Mouse (Mus musculus): ENCODE measurements at regions not wholly inside any gene's neighbourhood (a gene's known extent, or its start where the extent isn't known, plus 50 kb on each side); places are given as distances from the start of the nearest gene placed in this dataset.

GRCm38 (mm10) chr14:64511300-64511699 is 407.2 kb downstream of the Prss52 start:
- no peak for DNase-seq (ENCODE audit: low read depth, low spot score)

- DNase-seq (ENCODE audit: low read depth, low spot score) = no peak
Observed at GRCm38 (mm10) chr14:64512726-64513125, 408.6 kb downstream of the Prss52 start.

DNA sequence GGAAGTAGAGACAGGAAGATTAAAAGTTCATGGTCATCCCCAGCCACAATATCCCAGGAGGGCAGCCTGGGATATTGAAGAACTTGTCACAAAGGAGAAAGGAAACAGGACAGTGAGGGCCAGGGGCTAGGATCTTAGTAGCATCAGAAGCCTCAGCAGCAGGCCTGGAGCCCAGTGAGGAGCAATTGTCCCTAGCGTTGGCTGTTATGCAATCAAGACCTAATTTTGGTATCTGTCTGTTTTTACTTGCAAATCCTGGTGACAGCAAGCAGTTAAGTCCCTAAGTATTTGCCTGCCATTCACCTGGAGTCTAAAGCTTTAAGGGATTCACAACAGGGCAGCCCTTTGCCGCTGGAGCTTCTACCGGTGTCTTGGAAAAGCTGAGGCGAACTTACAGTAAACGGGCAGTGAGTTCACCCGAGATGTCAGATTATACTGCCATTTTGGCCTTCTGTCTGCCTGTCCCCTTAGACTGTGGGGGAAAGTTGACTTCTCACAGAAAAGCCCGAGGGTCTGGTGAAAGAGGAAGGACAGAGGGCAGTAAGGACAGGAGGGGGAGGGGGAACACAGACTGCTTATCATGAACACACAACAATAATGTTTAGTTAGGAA is 413.6 kb downstream of the Prss52 start:
- no peak for DNase-seq (ENCODE audit: low read depth, low spot score)

DNA sequence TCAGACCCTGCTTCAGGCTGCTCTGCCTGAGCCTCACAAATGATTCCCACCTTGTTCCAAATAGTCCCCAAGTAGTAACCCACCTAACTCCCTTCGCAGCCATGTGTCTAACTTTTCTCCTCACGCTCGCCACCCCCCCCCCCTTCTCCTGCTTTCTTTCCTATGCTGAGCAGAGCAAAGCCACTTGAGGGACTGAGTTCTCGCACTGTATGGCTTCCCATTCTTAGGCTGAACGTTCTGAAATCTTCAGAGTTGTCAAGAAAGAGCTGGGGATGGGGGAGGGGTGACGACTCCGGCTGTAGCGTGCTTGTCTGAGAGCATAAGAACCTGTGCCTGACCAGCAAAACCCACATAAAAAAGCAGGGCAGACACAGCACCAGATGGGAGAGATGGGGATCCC is 420.6 kb downstream of the Prss52 start:
- no peak for DNase-seq (ENCODE audit: low read depth, low spot score)

- no peak for DNase-seq (ENCODE audit: low read depth, low spot score)
Observed at GRCm38 (mm10) chr14:64525302-64526078, 421.4 kb downstream of the Prss52 start.

- no peak for DNase-seq (ENCODE audit: low read depth, low spot score)
Observed at GRCm38 (mm10) chr14:64530541-64530940, 426.5 kb downstream of the Prss52 start.

DNA sequence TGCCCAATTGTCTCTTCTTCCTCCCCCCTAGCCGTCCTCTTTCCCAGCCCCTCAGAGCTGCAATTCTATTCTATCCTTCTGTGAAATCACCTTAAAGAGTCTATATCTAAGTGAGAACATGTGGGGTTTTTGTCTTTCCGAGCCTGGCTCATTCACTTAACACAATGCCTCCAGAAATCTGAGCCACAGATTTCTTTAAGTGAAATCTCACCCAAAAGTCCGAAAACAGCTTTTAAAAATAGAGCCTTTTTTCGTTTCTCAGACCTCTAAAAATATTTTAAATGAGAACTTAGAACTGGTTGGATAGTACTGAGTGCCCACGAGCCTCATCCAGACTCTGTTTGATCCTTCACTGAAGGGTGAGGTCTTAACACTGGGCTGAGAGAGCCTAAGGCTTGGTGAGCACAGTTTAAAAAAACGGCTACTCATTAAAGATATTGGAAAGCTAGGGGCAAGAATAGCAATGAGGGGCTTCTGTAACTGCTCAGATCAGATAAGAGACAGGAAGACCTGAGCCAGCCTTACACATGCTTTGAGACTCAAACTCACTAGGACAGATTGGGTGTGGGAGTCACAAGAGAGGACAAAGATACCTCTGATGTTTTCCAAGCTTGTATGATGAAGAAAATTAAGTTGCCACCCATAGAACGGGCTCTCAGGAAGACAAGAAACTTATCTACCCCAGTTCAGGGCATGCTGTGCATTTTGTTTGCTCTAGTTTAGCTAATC is 427.3 kb downstream of the Prss52 start:
- DNase-seq (ENCODE audit: low read depth, low spot score) = no peak

DNA sequence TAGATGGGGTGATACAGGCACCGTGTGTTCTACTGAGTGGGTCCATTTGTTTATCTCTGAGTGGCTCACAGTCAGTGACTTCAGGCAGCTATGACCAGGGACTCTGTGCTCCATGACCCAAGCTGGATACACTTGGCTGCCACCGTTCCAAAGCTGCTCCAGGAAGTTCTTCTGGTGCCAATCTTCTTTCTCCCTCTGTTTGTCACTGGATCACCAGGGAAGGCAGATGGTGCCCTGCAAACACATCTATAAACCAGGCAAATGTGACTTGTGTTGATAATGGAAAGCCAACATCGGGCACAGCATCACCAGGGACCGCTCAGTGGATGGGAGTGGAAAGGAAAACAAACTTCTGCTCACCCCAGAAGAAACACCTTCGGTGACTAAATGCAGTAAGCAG is 428.3 kb downstream of the Prss52 start:
- DNase-seq (ENCODE audit: low read depth, low spot score) = no peak

- no peak for DNase-seq (ENCODE audit: low read depth, low spot score)
Observed at GRCm38 (mm10) chr14:64533591-64534151, 429.6 kb downstream of the Prss52 start.

- no peak for DNase-seq (ENCODE audit: low read depth, low spot score)
Observed at GRCm38 (mm10) chr14:64534194-64534593, 430.1 kb downstream of the Prss52 start.

GRCm38 (mm10) chr14:64539436-64539835 is 435.4 kb downstream of the Prss52 start:
- DNase-seq (ENCODE audit: low read depth, low spot score) = peak; percentile 9

GRCm38 (mm10) chr14:64545056-64545455 is 441.0 kb downstream of the Prss52 start:
- DNase-seq (ENCODE audit: low read depth, low spot score) = no peak

GRCm38 (mm10) chr14:64546787-64547186 is 442.7 kb downstream of the Prss52 start:
- DNase-seq (ENCODE audit: low read depth, low spot score) = no peak

- DNase-seq (ENCODE audit: low read depth, low spot score) = no peak
Observed at GRCm38 (mm10) chr14:64552951-64553350, 448.9 kb downstream of the Prss52 start.

DNA sequence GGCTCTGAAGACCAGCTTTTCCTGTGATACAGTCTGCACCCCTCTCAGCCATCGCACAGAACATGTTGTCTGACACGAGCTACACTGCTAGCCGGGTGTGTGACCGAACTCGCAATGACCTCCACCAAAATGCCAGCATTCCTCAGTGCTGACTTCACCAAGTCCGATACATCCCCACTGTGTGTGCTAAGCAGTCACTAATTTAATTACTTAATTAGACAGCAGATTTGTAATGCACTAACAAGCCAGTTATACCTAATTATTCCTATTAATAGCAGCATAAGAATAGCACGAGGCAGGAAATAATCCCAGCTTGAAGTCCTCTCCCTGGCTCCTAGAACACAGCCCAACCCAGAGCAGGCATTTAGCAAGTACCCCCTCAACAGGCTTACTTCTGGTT is 452.0 kb downstream of the Prss52 start:
- DNase-seq (ENCODE audit: low read depth, low spot score) = no peak

DNA sequence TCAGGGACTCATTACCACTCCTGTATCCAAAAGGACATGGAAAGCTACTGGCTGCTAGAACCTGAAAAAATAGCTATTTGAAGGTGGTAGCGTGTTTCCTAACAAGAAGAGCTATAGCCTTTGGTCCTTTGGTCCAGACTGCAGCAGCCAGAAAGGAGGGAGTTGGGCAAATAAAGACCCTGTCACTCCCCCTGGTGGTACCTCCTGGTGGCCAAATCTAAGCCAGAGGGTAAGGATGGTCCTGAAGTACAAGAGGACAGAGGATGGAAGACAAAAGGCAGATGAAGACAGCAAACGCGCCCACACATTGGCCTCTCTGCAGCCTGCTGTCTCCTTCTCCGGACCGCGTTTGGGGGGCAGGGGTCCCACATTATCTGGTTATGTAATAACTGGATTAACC is 453.4 kb downstream of the Prss52 start:
- DNase-seq (ENCODE audit: low read depth, low spot score) = no peak

DNA sequence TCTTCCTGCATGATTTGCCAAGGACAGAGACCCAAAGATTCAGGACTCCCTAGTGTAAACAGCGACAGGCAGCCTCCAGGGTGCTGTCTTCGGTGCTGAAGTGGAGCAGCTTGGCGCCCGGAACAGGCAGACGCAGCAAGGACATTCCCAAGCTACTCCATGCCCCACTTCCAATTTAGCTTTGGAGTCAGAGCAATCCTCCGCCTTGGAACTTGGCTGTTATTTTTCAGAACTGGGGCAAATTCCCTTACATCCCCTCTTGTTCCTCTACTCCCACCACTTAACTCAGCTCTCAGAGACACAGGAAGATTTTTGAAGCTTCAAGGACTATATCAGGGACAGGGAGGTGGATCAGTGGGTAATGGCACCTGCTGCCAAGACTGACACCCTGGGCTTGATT is 464.6 kb downstream of the Prss52 start:
- no peak for DNase-seq (ENCODE audit: low read depth, low spot score)

- DNase-seq (ENCODE audit: low read depth, low spot score) = no peak
Observed at GRCm38 (mm10) chr14:64570951-64571350, 466.9 kb downstream of the Prss52 start.

DNA sequence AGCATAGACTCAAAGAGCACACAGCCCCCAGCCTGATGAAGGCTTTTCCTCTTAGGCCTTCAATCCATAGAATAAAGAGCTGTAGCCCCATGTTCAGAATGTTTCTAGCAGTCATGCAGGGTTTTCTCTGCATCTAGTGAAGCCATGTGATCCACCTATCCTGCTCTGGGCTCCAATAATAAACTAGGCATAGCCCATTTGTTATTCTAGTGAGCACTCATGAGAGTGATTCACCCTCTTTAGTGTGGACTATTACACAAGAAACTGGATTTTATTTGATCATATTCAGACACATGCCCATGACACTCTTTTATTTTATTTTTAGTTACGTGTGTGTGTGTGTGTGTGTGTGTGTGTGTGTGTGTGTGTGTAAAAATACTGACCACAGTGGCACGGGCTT is 468.7 kb downstream of the Prss52 start:
- no peak for DNase-seq (ENCODE audit: low read depth, low spot score)

- DNase-seq (ENCODE audit: low read depth, low spot score) = no peak
Observed at GRCm38 (mm10) chr14:64573773-64574172, 469.7 kb downstream of the Prss52 start.

GRCm38 (mm10) chr14:64574277-64574676 is 470.2 kb downstream of the Prss52 start:
- DNase-seq (ENCODE audit: low read depth, low spot score) = no peak

GRCm38 (mm10) chr14:64574773-64575172 is 470.7 kb downstream of the Prss52 start:
- DNase-seq (ENCODE audit: low read depth, low spot score) = no peak

Measured in CD4-positive helper T cell, adult 2 months (primary cell).